Mouse (Mus musculus) lung, embryonic 14.5 days (tissue): ENCODE data around the gene Ppcs. TPM values are rescaled to one million over a fixed set of nuclear protein-coding genes. Genes with fewer than 3 reads are reported as not detected.
A peak's percentile ranks its signal among the peaks of the same experiment; 100 is the strongest.

ENCODE experiments used
- ATAC-seq: fragments of 200-750 bp; cut with Nextera tagmentation; 2 replicates; pipeline ENCODE4 v1.8.0; 2017; ENCODE audit warnings: mild to moderate bottlenecking, moderate TSS enrichment, moderate library complexity; ENCODE audit not compliant: insufficient read depth
- DNase-seq: peaks from one replicate; pipeline ENCODE4 v3.0.0-alpha.2; 2015
- H3K27ac ChIP-seq: fragments of 300-500 bp; sonication (generic); 2 replicates; pipeline ENCODE4 v1.5.1; 2014; ENCODE audit warnings: low read depth, mild to moderate bottlenecking, moderate library complexity
- H3K27me3 ChIP-seq: fragments of 300-500 bp; sonication (generic); 2 replicates; pipeline ENCODE4 v1.6.1; 2014; ENCODE audit warnings: low read length, control low read depth; ENCODE audit not compliant: insufficient read depth
- H3K36me3 ChIP-seq: fragments of 300-500 bp; sonication (generic); 2 replicates; pipeline ENCODE4 v1.6.1; 2014; ENCODE audit warnings: control low read depth; ENCODE audit not compliant: insufficient read depth
- H3K4me1 ChIP-seq: fragments of 300-500 bp; sonication (generic); 2 replicates; pipeline ENCODE4 v1.6.1; 2014; ENCODE audit warnings: antibody characterized with exemption, control low read depth; ENCODE audit not compliant: insufficient read depth
- H3K4me2 ChIP-seq: fragments of 300-500 bp; sonication (generic); 2 replicates; pipeline ENCODE4 v1.6.1; 2014; ENCODE audit warnings: mild to moderate bottlenecking
- H3K4me3 ChIP-seq: fragments of 300-500 bp; sonication (generic); 2 replicates; pipeline ENCODE4 v1.5.1; 2014; ENCODE audit warnings: low read depth, low read length
- H3K9ac ChIP-seq: fragments of 300-500 bp; sonication (generic); 2 replicates; pipeline ENCODE4 v1.6.1; 2014
- H3K9me3 ChIP-seq: fragments of 300-500 bp; sonication (generic); 2 replicates; pipeline ENCODE4 v1.6.1; 2016; ENCODE audit warnings: low read depth, low read length, control low read depth
- CTCF ChIP-seq: IDR thresholded peaks from 2 replicates; pipeline ENCODE4 v1.5.1; 2016; ENCODE audit warnings: antibody characterized with exemption, low read depth
- WGBS: fragments of 180-500 bp; shearing (Covaris S2); extraction: QIAGEN DNeasy Blood & Tissue Kit; methylation state at CpG from one replicate; pipeline ENCODE4 v1.1.7; 2014; 5-methylcytosine and 5-hydroxymethylcytosine counted together
- polyA plus RNA-seq: library from polyadenylated mRNA; unstranded; fragments of >200 nt; fragmentation: Nextera tagmentation; extraction: Ambion mirVana; gene quantifications from 2 replicates; pipeline ENCODE4 v1.2.1, GENCODE M21; 2014

Gene Ppcs
- polyA plus RNA-seq, 1 experiment from 2014 or later, result 34.7 TPM

- no peaks in the 10 kb centered on the region for H3K4me1 ChIP-seq
- H3K36me3 ChIP-seq, result no peaks in the 10 kb centered on the region
- H3K9ac ChIP-seq, result no peak overlapping the region
- no peak for ATAC-seq
- no peak for DNase-seq
- no peak overlapping the region for H3K27ac ChIP-seq
- no peak overlapping the region for H3K4me2 ChIP-seq
- WGBS, result 90% methylated on average over 4 of the region's 4 CpGs
- no peak overlapping the region for H3K4me3 ChIP-seq
- H3K27me3 ChIP-seq, result no peaks in the 10 kb centered on the region
- H3K9me3 ChIP-seq, result no peaks in the 10 kb centered on the region
- TF ChIP-seq CTCF, result no peak
Measured at GRCm38 (mm10) chr4:119441836-119442235, 19.6 kb upstream of the Ppcs start.

- no peak overlapping the region for H3K4me2 ChIP-seq
- DNase-seq (no peak), ATAC-seq (no peak)
- peaks cover 5% of the 10 kb centered on the region; the same call in 1 of the 2 replicates for H3K9me3 ChIP-seq
- no peak overlapping the region for H3K9ac ChIP-seq
- H3K27ac ChIP-seq, result no peak overlapping the region
- H3K4me3 ChIP-seq, result no peak overlapping the region
- 85% methylated on average over 2 of the region's 2 CpGs for WGBS
- H3K36me3 ChIP-seq, result no peaks in the 10 kb centered on the region
- no peaks in the 10 kb centered on the region for H3K27me3 ChIP-seq
- TF ChIP-seq CTCF, result no peak
- H3K4me1 ChIP-seq, result no peaks in the 10 kb centered on the region
Measured at GRCm38 (mm10) chr4:119437936-119438335, 15.7 kb upstream of the Ppcs start.

GRCm38 (mm10) chr4:119430678-119431077 lies 8.5 kb upstream of the Ppcs start:
- Histone ChIP-seq H3K4me1 (no peaks in the 10 kb centered on the region), H3K4me3 (no peak overlapping the region), H3K4me2 (0 out of 2 replicates have a peak overlapping the region, but pooled peaks have one; percentile 15), H3K27me3 (no peaks in the 10 kb centered on the region), H3K9me3 (peaks cover 2% of the 10 kb centered on the region; the same call in 1 of the 2 replicates), H3K27ac (no peak overlapping the region), H3K36me3 (no peaks in the 10 kb centered on the region), H3K9ac (no peak overlapping the region)
- peak; percentile 62 for DNase-seq
- peak; percentile 61 for TF ChIP-seq CTCF
- 23% methylated on average over 5 of the region's 5 CpGs for WGBS
- ATAC-seq, result no peak

- no peak for DNase-seq
- Histone ChIP-seq H3K36me3 (no peaks in the 10 kb centered on the region), H3K4me3 (no peak overlapping the region), H3K4me2 (no peak overlapping the region), H3K9me3 (no peaks in the 10 kb centered on the region), H3K9ac (no peak overlapping the region), H3K27ac (no peak overlapping the region), H3K4me1 (no peaks in the 10 kb centered on the region), H3K27me3 (no peaks in the 10 kb centered on the region)
- ATAC-seq, result no peak
- 48% methylated on average over 2 of the region's 2 CpGs for WGBS
- TF ChIP-seq CTCF, result no peak
Measured at GRCm38 (mm10) chr4:119427680-119428079, 5.5 kb upstream of the Ppcs start.

- H3K4me1 ChIP-seq, result peaks cover 4% of the 10 kb centered on the region; the same call in 1 of the 2 replicates
- TF ChIP-seq CTCF, result no peak
- WGBS, result 32% methylated on average over 2 of the region's 2 CpGs
- no peak for ATAC-seq
- H3K36me3 ChIP-seq, result no peaks in the 10 kb centered on the region
- no peaks in the 10 kb centered on the region for H3K27me3 ChIP-seq
- no peak overlapping the region for H3K27ac ChIP-seq
- no peaks in the 10 kb centered on the region for H3K9me3 ChIP-seq
- H3K4me2 ChIP-seq, result no peak overlapping the region
- DNase-seq, result no peak
- H3K9ac ChIP-seq, result no peak overlapping the region
- H3K4me3 ChIP-seq, result no peak overlapping the region
Measured at GRCm38 (mm10) chr4:119425601-119426000, 3.4 kb upstream of the Ppcs start.

- Histone ChIP-seq H3K9ac (no peak overlapping the region), H3K27ac (no peak overlapping the region), H3K4me3 (no peak overlapping the region), H3K36me3 (no peaks in the 10 kb centered on the region), H3K4me1 (peaks cover 4% of the 10 kb centered on the region; the same call in 1 of the 2 replicates), H3K4me2 (no peak overlapping the region), H3K27me3 (no peaks in the 10 kb centered on the region), H3K9me3 (no peaks in the 10 kb centered on the region)
- 72% methylated on average over 2 of the region's 2 CpGs for WGBS
- ATAC-seq (no peak), DNase-seq (no peak)
- no peak for TF ChIP-seq CTCF
Measured at GRCm38 (mm10) chr4:119425077-119425476, 2.9 kb upstream of the Ppcs start.

GRCm38 (mm10) chr4:119421921-119422293 lies 313 bp downstream of the Ppcs start:
- Histone ChIP-seq H3K9ac (peak overlapping the region; percentile 75), H3K27ac (peak overlapping the region; percentile 91), H3K9me3 (no peaks in the 10 kb centered on the region), H3K4me1 (peaks cover 4% of the 10 kb centered on the region; the same call in 1 of the 2 replicates), H3K4me3 (peak overlapping the region; percentile 64), H3K27me3 (no peaks in the 10 kb centered on the region), H3K36me3 (no peaks in the 10 kb centered on the region), H3K4me2 (peak overlapping the region; percentile 95)
- TF ChIP-seq CTCF, result no peak
- WGBS, result under 1% methylated on average over 31 of the region's 31 CpGs
- DNase-seq (no peak), ATAC-seq (peak; percentile 65; the same call in 1 of the 2 replicates)

DNA sequence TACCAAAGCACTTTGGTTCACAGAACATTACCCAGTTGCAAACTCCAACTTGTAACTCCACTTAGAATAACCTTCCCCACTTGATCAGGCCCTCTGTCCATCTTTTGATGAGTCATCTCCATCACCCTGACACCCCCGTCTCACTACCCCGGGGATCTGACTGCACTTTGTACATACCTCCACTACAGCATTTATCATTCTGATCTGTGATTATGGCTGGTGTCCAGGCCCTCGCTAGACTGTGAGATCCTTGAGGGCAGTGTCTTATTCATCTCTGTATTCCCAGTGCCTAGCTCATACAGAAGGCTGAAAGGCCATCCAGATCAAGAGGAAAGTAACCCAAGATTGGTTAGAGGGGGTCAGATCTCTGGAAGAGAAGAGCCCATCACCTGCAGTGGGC lies 1.0 kb downstream of the Ppcs start:
- DNase-seq, result no peak
- peaks cover 4% of the 10 kb centered on the region; the same call in 1 of the 2 replicates for H3K4me1 ChIP-seq
- WGBS, result 26% methylated on average over 3 of the region's 3 CpGs

More for the DNA sequence above, 1.0 kb downstream of the Ppcs start:
- peak overlapping the region; percentile 95 for H3K4me2 ChIP-seq
- H3K27me3 ChIP-seq, result no peaks in the 10 kb centered on the region
- H3K9ac ChIP-seq, result peak overlapping the region; percentile 75
- no peak for TF ChIP-seq CTCF
- peak overlapping the region; percentile 64 for H3K4me3 ChIP-seq
- no peaks in the 10 kb centered on the region for H3K9me3 ChIP-seq
- ATAC-seq, result no peak
- H3K36me3 ChIP-seq, result no peaks in the 10 kb centered on the region
- H3K27ac ChIP-seq, result no peak overlapping the region
